ENCODE assay signal across 8 mouse cellular contexts in the genomic region with DNA sequence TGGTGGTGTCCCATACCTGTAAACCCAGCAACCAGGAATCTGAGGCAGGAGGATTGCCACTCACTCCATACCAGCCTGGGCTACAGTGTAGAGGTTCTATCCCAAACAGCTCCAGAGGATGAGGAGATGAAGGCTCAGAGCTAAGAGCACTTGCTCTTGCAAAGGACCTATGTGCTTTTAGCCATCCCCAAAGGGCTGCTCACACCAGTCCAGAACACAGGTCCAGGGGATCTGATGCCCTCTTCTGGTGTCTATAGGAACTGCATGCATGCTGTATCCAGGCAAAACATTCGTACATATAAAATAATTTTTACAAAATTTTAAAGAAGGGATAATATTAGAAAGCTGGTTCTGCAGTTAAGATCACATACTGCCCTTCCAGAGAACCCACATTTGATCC. TPM values are rescaled to one million over a fixed set of nuclear protein-coding genes. Genes with fewer than 3 reads are reported as not detected.
DNase-seq lines count a peak whose midpoint lies in the region.

No protein-coding gene starts in this region.

- peak; percentile 59 for DNase-seq in adrenal gland, postnatal 10 days
- DNase-seq in adrenal gland, postnatal 4 days (ENCODE audit: low spot score in 2 of 2), result no peak
- DNase-seq in kidney, adult 9 months, result peak; percentile 38
- DNase-seq in kidney, postnatal 14 days, result no peak
- DNase-seq in A20 (ENCODE audit: low read depth, low spot score), result peak; percentile 55
- peak; percentile 62 for DNase-seq in embryo, embryonic 10.5 days (ENCODE audit: low spot score)
- peak; percentile 56 for DNase-seq in mesoderm, embryonic 11.5 days (ENCODE audit: low read depth, low spot score)
- DNase-seq in frontal cortex, postnatal 14 days (ENCODE audit: low spot score in 2 of 2), result no peak

RNA-seq across cellular contexts. Expression of gene Mrm2, which starts 5.0 kb away (rescaled TPM):
- 10 to 100 TPM; 12.0 to 13.9 TPM for total RNA-seq in adrenal gland, postnatal 10 days (2021)
- total RNA-seq in adrenal gland, postnatal 4 days (2021), result 10 to 100 TPM; 13.4 to 15.0 TPM

RNA-seq across cellular contexts. Expression of gene Nudt1, which starts 15.2 kb away (rescaled TPM):
- 10 to 100 TPM; 19.8 to 26.8 TPM for total RNA-seq in adrenal gland, postnatal 10 days (2021)
- total RNA-seq in adrenal gland, postnatal 4 days (2021), result 10 to 100 TPM; 20.5 to 21.2 TPM

RNA-seq across cellular contexts. Expression of gene Mad1l1, which starts 15.3 kb away (rescaled TPM):
- total RNA-seq in adrenal gland, postnatal 10 days (2021), result 10 to 100 TPM; 20.3 to 22.3 TPM
- total RNA-seq in adrenal gland, postnatal 4 days (2021), result 10 to 100 TPM; 24.2 to 34.4 TPM

RNA-seq across cellular contexts. Expression of gene Snx8, which starts 52.4 kb away (rescaled TPM):
- total RNA-seq in adrenal gland, postnatal 10 days (2021), result 10 to 100 TPM; 19.7 to 20.3 TPM
- total RNA-seq in adrenal gland, postnatal 4 days (2021), result 10 to 100 TPM; 28.0 to 29.5 TPM

Comparison
In these comparisons a context has a peak if more than half of its experiments do, and no peak if none do; other contexts are left out.
1. DNase-seq: peak in adrenal gland, postnatal 10 days (single experiment), kidney, adult 9 months (single experiment), A20 (single experiment), embryo, embryonic 10.5 days (single experiment) and mesoderm, embryonic 11.5 days (single experiment); none in adrenal gland, postnatal 4 days (0 of 2), kidney, postnatal 14 days (single experiment) and frontal cortex, postnatal 14 days (0 of 2).